9 mouse cellular contexts compared by ENCODE assay signal in genomic region chr6:112925234-112925975, GRCm38 (mm10). TPM values are rescaled to one million over a fixed set of nuclear protein-coding genes. Genes with fewer than 3 reads are reported as not detected.
DNase-seq lines count a peak whose midpoint lies in the region; ATAC-seq lines count a peak whose summit lies in the region.
"Had no signal": no experiment of that assay in that cellular context is flagged by ENCODE, and none has a peak within 500 bp of the region (broad histone marks: within the 10 kb centered on the region; RNA-seq: fewer than 3 reads in every experiment).

No protein-coding gene starts in this region.

- H3K4me2 ChIP-seq in midbrain, embryonic 16.5 days (ENCODE audit: low read length), result no peak overlapping the region
- H3K4me2 ChIP-seq: liver, embryonic 13.5 days had no signal

- peaks cover 58% of the 10 kb centered on the region for H3K4me1 ChIP-seq in midbrain, embryonic 16.5 days (ENCODE audit: control insufficient read depth, insufficient read depth, low read length)

- H3K27ac ChIP-seq in midbrain, embryonic 16.5 days (ENCODE audit: low read length), result peak overlapping the region; percentile 25; the same call in 1 of the 2 replicates
- H3K27ac ChIP-seq: liver, embryonic 13.5 days had no signal

- H3K9me3 ChIP-seq in midbrain, embryonic 16.5 days (replicated peaks; ENCODE audit: control insufficient read depth, low read length, poor library complexity, severe bottlenecking), result no peaks in the 10 kb centered on the region
- H3K9me3 ChIP-seq: liver, embryonic 13.5 days had no signal

- H3K36me3 ChIP-seq in midbrain, embryonic 16.5 days (ENCODE audit: control insufficient read depth, insufficient read depth, low read length), result no peaks in the 10 kb centered on the region
- H3K36me3 ChIP-seq: liver, embryonic 13.5 days had no signal

- WGBS in midbrain, embryonic 16.5 days, result 55% methylated on average over 11 of the region's 11 CpGs

- H3K9ac ChIP-seq in midbrain, embryonic 16.5 days (ENCODE audit: low read depth, low read length), result no peak overlapping the region
- H3K9ac ChIP-seq: liver, embryonic 13.5 days had no signal

- no peak overlapping the region for H3K4me3 ChIP-seq in midbrain, embryonic 16.5 days (ENCODE audit: low read depth, low read length)
- H3K4me3 ChIP-seq: liver, embryonic 13.5 days had no signal

- ATAC-seq in midbrain, embryonic 16.5 days, result no peak
- no peak for ATAC-seq in monocyte, adult 5-6 weeks (replicated peaks; ENCODE audit: insufficient number of reproducible peaks, low FRiP score, low TSS enrichment, poor library complexity, severe bottlenecking)

- H3K27me3 ChIP-seq in midbrain, embryonic 16.5 days (ENCODE audit: control insufficient read depth, insufficient read depth, low read depth, low read length), result no peaks in the 10 kb centered on the region
- H3K27me3 ChIP-seq: liver, embryonic 13.5 days had no signal

- DNase-seq in cerebellum, adult 11-12 months, result peak; percentile 55
- DNase-seq in cerebellum, postnatal 4 days (ENCODE audit: low spot score in 2 of 2), result no peak
- peak; percentile 77 for DNase-seq in right cerebral cortex, adult 18-20 months
- no peak for DNase-seq in right cerebral cortex, postnatal 14 days
- DNase-seq in frontal cortex, postnatal 36 days (ENCODE audit: low spot score in 2 of 2), result peak; percentile 59 to 72
- no peak for DNase-seq in embryo, embryonic 11 days
- DNase-seq: liver, embryonic 13.5 days had no signal

RNA-seq across cellular contexts. Expression of gene Srgap3, which starts 21.7 kb away (rescaled TPM):
- polyA plus RNA-seq in midbrain, embryonic 16.5 days (2015; fragmentation: Nextera tagmentation; extraction: Ambion mirVana), result 37.4 and 38.6 TPM in 2 replicates
- 2.5 to 23.9 TPM (median 4.5 TPM) in 3 replicates for total RNA-seq in monocyte, adult 5-6 weeks (2017)

Comparison
In these comparisons a context has a peak if more than half of its experiments do, and no peak if none do; other contexts are left out.
1. DNase-seq: peak in cerebellum, adult 11-12 months (single experiment), right cerebral cortex, adult 18-20 months (single experiment) and frontal cortex, postnatal 36 days (2 of 2); none in cerebellum, postnatal 4 days (0 of 2), right cerebral cortex, postnatal 14 days (single experiment) and embryo, embryonic 11 days (single experiment).